Mouse (Mus musculus): ENCODE measurements around the gene Zmynd15. TPM values are rescaled to one million over a fixed set of nuclear protein-coding genes. Genes with fewer than 3 reads are reported as not detected.

Gene Zmynd15
- polyA plus RNA-seq, 1 experiment from 2014 or later: 0.31 TPM

- Histone ChIP-seq H3K9ac (ENCODE audit: low read depth, low read length) (no peak overlapping the region), H3K36me3 (ENCODE audit: control insufficient read depth, insufficient read depth, low read length) (no peaks in the 10 kb centered on the region), H3K27ac (replicated peaks; ENCODE audit: low read depth, low read length) (no peak overlapping the region), H3K4me2 (ENCODE audit: low read depth, low read length) (no peak overlapping the region), H3K4me3 (ENCODE audit: low read depth, low read length) (no peak overlapping the region), H3K27me3 (replicated peaks; ENCODE audit: control insufficient read depth, insufficient read depth, low read length) (no peaks in the 10 kb centered on the region), H3K9me3 (ENCODE audit: control insufficient read depth, low read length) (no peaks in the 10 kb centered on the region), H3K4me1 (ENCODE audit: control insufficient read depth, insufficient read depth, low read length) (no peaks in the 10 kb centered on the region)
- ATAC-seq (ENCODE audit: low read depth) (no peak), DNase-seq (ENCODE audit: low spot score) (no peak)
- 68% methylated on average over 3 of the region's 3 CpGs for WGBS
Measured at GRCm38 (mm10) chr11:70502018-70502417, 42.8 kb downstream of the Zmynd15 start.

- Histone ChIP-seq H3K4me1 (ENCODE audit: control insufficient read depth, insufficient read depth, low read length) (no peaks in the 10 kb centered on the region), H3K4me2 (ENCODE audit: low read depth, low read length) (no peak within 1 kb of the TSS), H3K9me3 (ENCODE audit: control insufficient read depth, low read length) (no peaks in the 10 kb centered on the region), H3K9ac (ENCODE audit: low read depth, low read length) (no peak within 1 kb of the TSS), H3K27me3 (replicated peaks; ENCODE audit: control insufficient read depth, insufficient read depth, low read length) (no peaks in the 10 kb centered on the region), H3K27ac (replicated peaks; ENCODE audit: low read depth, low read length) (no peak within 1 kb of the TSS), H3K4me3 (ENCODE audit: low read depth, low read length) (no peak within 1 kb of the TSS), H3K36me3 (ENCODE audit: control insufficient read depth, insufficient read depth, low read length) (no peaks in the 10 kb centered on the region)
- ATAC-seq (ENCODE audit: low read depth) (no peak), DNase-seq (ENCODE audit: low spot score) (no peak)
- WGBS: 71% methylated on average over 9 of the region's 9 CpGs
Measured at GRCm38 (mm10) chr11:70504970-70505369, 45.7 kb downstream of the Zmynd15 start, which contains the start of gene Tm4sf5. Gene Tm4sf5, plus strand, starts transcription at chr11:70505244.

- H3K36me3 ChIP-seq (ENCODE audit: control insufficient read depth, insufficient read depth, low read length): no peaks in the 10 kb centered on the region
- H3K4me2 ChIP-seq (ENCODE audit: low read depth, low read length): no peak overlapping the region; the same call in 1 of the 2 replicates
- H3K4me1 ChIP-seq (ENCODE audit: control insufficient read depth, insufficient read depth, low read length): no peaks in the 10 kb centered on the region
- no peaks in the 10 kb centered on the region for H3K27me3 ChIP-seq (replicated peaks; ENCODE audit: control insufficient read depth, insufficient read depth, low read length)
- peak; percentile 62 for DNase-seq (ENCODE audit: low spot score)
- H3K4me3 ChIP-seq (ENCODE audit: low read depth, low read length): no peak overlapping the region
- no peaks in the 10 kb centered on the region for H3K9me3 ChIP-seq (ENCODE audit: control insufficient read depth, low read length)
- 29% methylated on average over 4 of the region's 4 CpGs for WGBS
- ATAC-seq (ENCODE audit: low read depth): peak; percentile 63; the same call in 1 of the 2 replicates
- H3K9ac ChIP-seq (ENCODE audit: low read depth, low read length): no peak overlapping the region
- no peak overlapping the region for H3K27ac ChIP-seq (replicated peaks; ENCODE audit: low read depth, low read length)
Measured at GRCm38 (mm10) chr11:70506385-70506784, 47.2 kb downstream of the Zmynd15 start.

GRCm38 (mm10) chr11:70506962-70507515, 47.8 kb downstream of the Zmynd15 start:
- DNase-seq (ENCODE audit: low spot score) (no peak), ATAC-seq (ENCODE audit: low read depth) (no peak)
- Histone ChIP-seq H3K9ac (ENCODE audit: low read depth, low read length) (no peak overlapping the region), H3K27ac (replicated peaks; ENCODE audit: low read depth, low read length) (no peak overlapping the region), H3K4me3 (ENCODE audit: low read depth, low read length) (no peak overlapping the region), H3K36me3 (ENCODE audit: control insufficient read depth, insufficient read depth, low read length) (no peaks in the 10 kb centered on the region), H3K4me2 (ENCODE audit: low read depth, low read length) (no peak overlapping the region), H3K27me3 (replicated peaks; ENCODE audit: control insufficient read depth, insufficient read depth, low read length) (no peaks in the 10 kb centered on the region), H3K4me1 (ENCODE audit: control insufficient read depth, insufficient read depth, low read length) (no peaks in the 10 kb centered on the region), H3K9me3 (ENCODE audit: control insufficient read depth, low read length) (no peaks in the 10 kb centered on the region)
- 70% methylated on average over 7 of the region's 7 CpGs for WGBS

GRCm38 (mm10) chr11:70509753-70510564, 50.7 kb downstream of the Zmynd15 start:
- WGBS: 8% methylated on average over 19 of the region's 19 CpGs
- DNase-seq (ENCODE audit: low spot score) (peak; percentile 76), ATAC-seq (ENCODE audit: low read depth) (peak; percentile 76; the same call in 1 of the 2 replicates)
- Histone ChIP-seq H3K27me3 (replicated peaks; ENCODE audit: control insufficient read depth, insufficient read depth, low read length) (no peaks in the 10 kb centered on the region), H3K27ac (replicated peaks; ENCODE audit: low read depth, low read length) (no peak overlapping the region), H3K36me3 (ENCODE audit: control insufficient read depth, insufficient read depth, low read length) (no peaks in the 10 kb centered on the region), H3K4me2 (ENCODE audit: low read depth, low read length) (peak overlapping the region; percentile 39), H3K9ac (ENCODE audit: low read depth, low read length) (peak overlapping the region; percentile 32; the same call in 1 of the 2 replicates), H3K9me3 (ENCODE audit: control insufficient read depth, low read length) (no peaks in the 10 kb centered on the region), H3K4me1 (ENCODE audit: control insufficient read depth, insufficient read depth, low read length) (no peaks in the 10 kb centered on the region), H3K4me3 (ENCODE audit: low read depth, low read length) (no peak overlapping the region)

GRCm38 (mm10) chr11:70511242-70511641, 52.0 kb downstream of the Zmynd15 start:
- no peak for DNase-seq (ENCODE audit: low spot score)
- WGBS: 51% methylated on average over 2 of the region's 2 CpGs
- H3K27me3 ChIP-seq (replicated peaks; ENCODE audit: control insufficient read depth, insufficient read depth, low read length): no peaks in the 10 kb centered on the region
- H3K27ac ChIP-seq (replicated peaks; ENCODE audit: low read depth, low read length): no peak overlapping the region
- ATAC-seq (ENCODE audit: low read depth): no peak
- no peak overlapping the region for H3K4me3 ChIP-seq (ENCODE audit: low read depth, low read length)
- H3K9ac ChIP-seq (ENCODE audit: low read depth, low read length): no peak overlapping the region
- no peaks in the 10 kb centered on the region for H3K4me1 ChIP-seq (ENCODE audit: control insufficient read depth, insufficient read depth, low read length)
- no peaks in the 10 kb centered on the region for H3K36me3 ChIP-seq (ENCODE audit: control insufficient read depth, insufficient read depth, low read length)
- no peaks in the 10 kb centered on the region for H3K9me3 ChIP-seq (ENCODE audit: control insufficient read depth, low read length)
- H3K4me2 ChIP-seq (ENCODE audit: low read depth, low read length): no peak overlapping the region

GRCm38 (mm10) chr11:70511825-70512224, 52.6 kb downstream of the Zmynd15 start:
- Histone ChIP-seq H3K27me3 (replicated peaks; ENCODE audit: control insufficient read depth, insufficient read depth, low read length) (no peaks in the 10 kb centered on the region), H3K9ac (ENCODE audit: low read depth, low read length) (no peak overlapping the region), H3K4me1 (ENCODE audit: control insufficient read depth, insufficient read depth, low read length) (no peaks in the 10 kb centered on the region), H3K9me3 (ENCODE audit: control insufficient read depth, low read length) (no peaks in the 10 kb centered on the region), H3K4me3 (ENCODE audit: low read depth, low read length) (no peak overlapping the region), H3K27ac (replicated peaks; ENCODE audit: low read depth, low read length) (no peak overlapping the region), H3K36me3 (ENCODE audit: control insufficient read depth, insufficient read depth, low read length) (no peaks in the 10 kb centered on the region), H3K4me2 (ENCODE audit: low read depth, low read length) (no peak overlapping the region)
- DNase-seq (ENCODE audit: low spot score) (no peak), ATAC-seq (ENCODE audit: low read depth) (no peak)
- 85% methylated on average over 7 of the region's 7 CpGs for WGBS

- Histone ChIP-seq H3K27ac (replicated peaks; ENCODE audit: low read depth, low read length) (no peak overlapping the region), H3K4me1 (ENCODE audit: control insufficient read depth, insufficient read depth, low read length) (no peaks in the 10 kb centered on the region), H3K4me3 (ENCODE audit: low read depth, low read length) (no peak overlapping the region), H3K9ac (ENCODE audit: low read depth, low read length) (no peak overlapping the region), H3K27me3 (replicated peaks; ENCODE audit: control insufficient read depth, insufficient read depth, low read length) (no peaks in the 10 kb centered on the region), H3K9me3 (ENCODE audit: control insufficient read depth, low read length) (no peaks in the 10 kb centered on the region), H3K36me3 (ENCODE audit: control insufficient read depth, insufficient read depth, low read length) (no peaks in the 10 kb centered on the region), H3K4me2 (ENCODE audit: low read depth, low read length) (no peak overlapping the region)
- ATAC-seq (ENCODE audit: low read depth) (no peak), DNase-seq (ENCODE audit: low spot score) (no peak)
- WGBS: 76% methylated on average over 7 of the region's 7 CpGs
Measured at GRCm38 (mm10) chr11:70512709-70513342, 53.6 kb downstream of the Zmynd15 start.
